Mouse (Mus musculus): ENCODE data around the gene Hdac11.
A peak's percentile ranks its signal among the peaks of the same experiment; 100 is the strongest.
"Not testable (repeated sequence)": the region's sequence is repeated elsewhere in the genome, so short reads cannot be mapped to it uniquely, and the experiment has no call there.

The Hdac11 gene

GRCm38 (mm10) chr6:91156554-91157236 lies at the start of gene Hdac11:
Gene Hdac11 (plus strand): TSS chr6:91156665.
- peak; percentile 90 for DNase-seq (ENCODE audit: low read depth, low spot score)

GRCm38 (mm10) chr6:91108301-91108916 lies 48.1 kb upstream of the Hdac11 start:
- DNase-seq (ENCODE audit: low read depth, low spot score): no peak

GRCm38 (mm10) chr6:91108917-91109450 lies 47.5 kb upstream of the Hdac11 start:
- DNase-seq (ENCODE audit: low read depth, low spot score): no peak

- no peak for DNase-seq (ENCODE audit: low read depth, low spot score)
Measured at GRCm38 (mm10) chr6:91109489-91109888, 47.0 kb upstream of the Hdac11 start.

- DNase-seq (ENCODE audit: low read depth, low spot score): no peak
Measured at GRCm38 (mm10) chr6:91110323-91111020, 46.0 kb upstream of the Hdac11 start.

- no peak for DNase-seq (ENCODE audit: low read depth, low spot score)
Measured at GRCm38 (mm10) chr6:91111141-91111953, 45.1 kb upstream of the Hdac11 start.

GRCm38 (mm10) chr6:91111954-91112252 lies 44.6 kb upstream of the Hdac11 start:
- no peak for DNase-seq (ENCODE audit: low read depth, low spot score)

- DNase-seq (ENCODE audit: low read depth, low spot score): no peak
Measured at GRCm38 (mm10) chr6:91114716-91115115, 41.7 kb upstream of the Hdac11 start.

GRCm38 (mm10) chr6:91115158-91115557 lies 41.3 kb upstream of the Hdac11 start:
- DNase-seq (ENCODE audit: low read depth, low spot score): no peak

- peak; percentile 71 for DNase-seq (ENCODE audit: low read depth, low spot score)
Measured at GRCm38 (mm10) chr6:91115863-91116243, 40.6 kb upstream of the Hdac11 start.

- DNase-seq (ENCODE audit: low read depth, low spot score): peak; percentile 81
Measured at GRCm38 (mm10) chr6:91116244-91117145, 40.0 kb upstream of the Hdac11 start, which contains the start of gene Nup210. Gene Nup210 (minus strand): TSS chr6:91116829.

- no peak for DNase-seq (ENCODE audit: low read depth, low spot score)
Measured at GRCm38 (mm10) chr6:91117149-91117548, 39.3 kb upstream of the Hdac11 start.

- DNase-seq (ENCODE audit: low read depth, low spot score): no peak
Measured at GRCm38 (mm10) chr6:91118526-91118925, 37.9 kb upstream of the Hdac11 start.

- DNase-seq (ENCODE audit: low read depth, low spot score): no peak
Measured at GRCm38 (mm10) chr6:91120206-91120605, 36.3 kb upstream of the Hdac11 start.

GRCm38 (mm10) chr6:91121089-91121488 lies 35.4 kb upstream of the Hdac11 start:
- not testable (repeated sequence) for DNase-seq (ENCODE audit: low read depth, low spot score)

GRCm38 (mm10) chr6:91123453-91123852 lies 33.0 kb upstream of the Hdac11 start:
- no peak for DNase-seq (ENCODE audit: low read depth, low spot score)

GRCm38 (mm10) chr6:91124286-91125227 lies 31.9 kb upstream of the Hdac11 start:
- no peak for DNase-seq (ENCODE audit: low read depth, low spot score)

GRCm38 (mm10) chr6:91125228-91125585 lies 31.3 kb upstream of the Hdac11 start:
- DNase-seq (ENCODE audit: low read depth, low spot score): no peak

GRCm38 (mm10) chr6:91128996-91129395 lies 27.5 kb upstream of the Hdac11 start:
- no peak for DNase-seq (ENCODE audit: low read depth, low spot score)

GRCm38 (mm10) chr6:91130856-91131255 lies 25.6 kb upstream of the Hdac11 start:
- no peak for DNase-seq (ENCODE audit: low read depth, low spot score)
